Comparison of ENCODE assay signal across 9 mouse cellular contexts in the genomic region with DNA sequence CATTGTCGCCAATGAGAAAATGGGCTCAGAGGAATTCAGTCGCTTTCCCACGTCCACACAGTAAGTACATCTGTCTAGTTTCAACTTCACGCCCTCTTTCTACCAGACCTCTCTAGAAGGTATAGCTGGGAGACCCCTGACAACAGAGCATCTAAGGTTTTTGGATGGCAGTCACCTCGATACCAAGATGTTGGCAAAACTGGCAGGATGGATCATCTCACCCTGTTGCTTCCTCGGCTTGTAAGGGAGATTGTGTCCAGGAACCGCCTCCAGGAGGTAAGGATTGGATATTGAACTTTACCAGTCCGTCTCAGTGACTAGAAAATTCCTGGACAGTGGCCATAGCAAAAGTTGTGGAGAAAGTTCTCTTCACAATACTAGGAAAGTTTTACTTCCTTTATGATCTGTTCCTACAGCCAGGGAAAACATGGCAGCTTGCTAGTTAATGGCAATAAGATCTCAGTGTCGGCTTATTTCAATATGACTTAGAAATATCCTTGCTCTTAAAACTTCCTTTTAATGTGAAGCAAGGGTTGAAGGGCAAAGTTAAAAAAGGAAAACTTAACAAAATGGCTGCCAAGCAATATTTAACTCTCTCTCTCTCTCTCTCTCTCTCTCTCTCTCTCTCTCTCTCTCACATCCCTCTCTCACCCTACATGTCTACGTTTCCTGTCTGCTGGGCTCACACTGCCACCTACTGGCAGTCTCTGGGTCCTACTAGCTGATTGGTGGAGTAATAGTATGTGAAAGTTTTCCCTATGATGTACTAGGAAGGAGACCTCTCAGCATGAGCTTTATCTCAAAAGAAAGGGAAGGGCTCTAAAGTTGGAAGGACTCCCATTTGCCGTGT. TPM values are rescaled to one million over a fixed set of nuclear protein-coding genes. Genes with fewer than 3 reads are reported as not detected.
DNase-seq lines count a peak whose midpoint lies in the region; ATAC-seq lines count a peak whose summit lies in the region.
"Had no signal": no experiment of that assay in that cellular context is flagged by ENCODE, and none has a peak within 500 bp of the region (broad histone marks: within the 10 kb centered on the region; RNA-seq: fewer than 3 reads in every experiment).

No protein-coding gene starts in this region.

- WGBS in forebrain, embryonic 10.5 days = 69% methylated on average over 11 of the region's 11 CpGs
- 63% methylated on average over 11 of the region's 11 CpGs for WGBS in heart, embryonic 14.5 days
- 65% methylated on average over 11 of the region's 11 CpGs for WGBS in liver, embryonic 11.5 days
- 70% methylated on average over 11 of the region's 11 CpGs for WGBS in stomach, embryonic 14.5 days

- no peaks in the 10 kb centered on the region for H3K9me3 ChIP-seq in forebrain, embryonic 10.5 days
- no peaks in the 10 kb centered on the region for H3K9me3 ChIP-seq in heart, embryonic 14.5 days (ENCODE audit: control insufficient read depth, low read length)
- H3K9me3 ChIP-seq in liver, embryonic 11.5 days (ENCODE audit: control insufficient read depth, low read length) = no peaks in the 10 kb centered on the region
- H3K9me3 ChIP-seq in stomach, embryonic 14.5 days (ENCODE audit: control insufficient read depth, low read depth, low read length) = no peaks in the 10 kb centered on the region
- H3K9me3 ChIP-seq: embryonic facial prominence, embryonic 12.5 days had no signal

- H3K36me3 ChIP-seq in forebrain, embryonic 10.5 days (replicated peaks) = no peaks in the 10 kb centered on the region
- H3K36me3 ChIP-seq in heart, embryonic 14.5 days (ENCODE audit: control insufficient read depth, insufficient read depth, low read length) = no peaks in the 10 kb centered on the region
- H3K36me3 ChIP-seq in liver, embryonic 11.5 days (ENCODE audit: control insufficient read depth, insufficient read depth, low read length) = no peaks in the 10 kb centered on the region
- H3K36me3 ChIP-seq in stomach, embryonic 14.5 days (ENCODE audit: control insufficient read depth, insufficient read depth, low read length) = no peaks in the 10 kb centered on the region
- H3K36me3 ChIP-seq: embryonic facial prominence, embryonic 12.5 days had no signal

- H3K27me3 ChIP-seq in forebrain, embryonic 10.5 days (ENCODE audit: poor library complexity, severe bottlenecking) = no peaks in the 10 kb centered on the region
- no peaks in the 10 kb centered on the region for H3K27me3 ChIP-seq in heart, embryonic 14.5 days (ENCODE audit: control insufficient read depth, insufficient read depth, low read length)
- H3K27me3 ChIP-seq in liver, embryonic 11.5 days (replicated peaks; ENCODE audit: control insufficient read depth, insufficient read depth, low read length) = no peaks in the 10 kb centered on the region
- no peaks in the 10 kb centered on the region for H3K27me3 ChIP-seq in stomach, embryonic 14.5 days (ENCODE audit: control insufficient read depth, insufficient read depth, low read length)
- H3K27me3 ChIP-seq: embryonic facial prominence, embryonic 12.5 days had no signal

- no peak overlapping the region for H3K4me3 ChIP-seq in forebrain, embryonic 10.5 days
- H3K4me3 ChIP-seq in heart, embryonic 14.5 days (ENCODE audit: control insufficient read depth in 1 of 2, insufficient read depth in 1 of 2, low read depth in 1 of 2, low read length in 2 of 2) = no peak overlapping the region
- no peak overlapping the region for H3K4me3 ChIP-seq in liver, embryonic 11.5 days (ENCODE audit: low read depth, low read length)
- no peak overlapping the region for H3K4me3 ChIP-seq in stomach, embryonic 14.5 days (ENCODE audit: low read depth, low read length)

- H3K4me1 ChIP-seq in forebrain, embryonic 10.5 days = peaks cover 35% of the 10 kb centered on the region
- H3K4me1 ChIP-seq in heart, embryonic 14.5 days (ENCODE audit: control insufficient read depth in 2 of 2, insufficient read depth in 2 of 2, low read length in 2 of 2) = peaks cover 4 to 21% of the 10 kb centered on the region in 2 experiments; a peak in 3 of 4 replicates
- H3K4me1 ChIP-seq in liver, embryonic 11.5 days (replicated peaks; ENCODE audit: control insufficient read depth, insufficient read depth, low read length) = peaks cover 19% of the 10 kb centered on the region
- peaks cover 7% of the 10 kb centered on the region; the same call in 1 of the 2 replicates for H3K4me1 ChIP-seq in stomach, embryonic 14.5 days (ENCODE audit: control insufficient read depth, insufficient read depth, low read length)

- 0 out of 2 replicates have a peak overlapping the region, but pooled peaks have one; percentile 35 for H3K27ac ChIP-seq in forebrain, embryonic 10.5 days
- no peak overlapping the region for H3K27ac ChIP-seq in heart, embryonic 14.5 days (replicated peaks in 1 of 2; ENCODE audit: control insufficient read depth in 1 of 2, insufficient read depth in 1 of 2, low read depth in 2 of 2, low read length in 2 of 2)
- H3K27ac ChIP-seq in liver, embryonic 11.5 days (ENCODE audit: low read depth, low read length) = no peak overlapping the region; the same call in 1 of the 2 replicates
- no peak overlapping the region for H3K27ac ChIP-seq in stomach, embryonic 14.5 days (ENCODE audit: low read length)
- H3K27ac ChIP-seq: embryonic facial prominence, embryonic 12.5 days had no signal

- ATAC-seq in heart, embryonic 14.5 days (ENCODE audit: insufficient number of reproducible peaks, insufficient read depth, low FRiP score, low read depth) = peak; percentile 54; the same call in 1 of the 2 replicates
- ATAC-seq in liver, embryonic 11.5 days (replicated peaks; ENCODE audit: low FRiP score) = peak; percentile 53
- peak; percentile 66; the same call in 1 of the 2 replicates for ATAC-seq in stomach, embryonic 14.5 days (ENCODE audit: insufficient number of reproducible peaks, insufficient read depth, low FRiP score, low read depth)

- no peak overlapping the region for H3K9ac ChIP-seq in heart, embryonic 14.5 days (ENCODE audit: low read length)
- 0 out of 2 replicates have a peak overlapping the region, but pooled peaks have one; percentile 34 for H3K9ac ChIP-seq in liver, embryonic 11.5 days (ENCODE audit: low read depth, low read length)
- H3K9ac ChIP-seq in stomach, embryonic 14.5 days (replicated peaks; ENCODE audit: low read depth, low read length) = no peak overlapping the region
- H3K9ac ChIP-seq: embryonic facial prominence, embryonic 12.5 days had no signal

- peak; percentile 95 for DNase-seq in CD4-positive, CD25-positive, alpha-beta regulatory T cell, adult 2 months (ENCODE audit: low read depth, low spot score)
- DNase-seq in c-Kit-negative CD71-positive TER-119-positive erythroid progenitor cells, embryonic 14.5 days (ENCODE audit: low read depth, low spot score) = peak; percentile 80
- DNase-seq in forebrain, embryonic 10.5 days (ENCODE audit: extremely low spot score, low spot score) = peak; percentile 83
- DNase-seq in kidney, postnatal 10 days = peak; percentile 95
- DNase-seq in liver, embryonic 11.5 days (ENCODE audit: low spot score) = peak; percentile 76
- peak; percentile 95 for DNase-seq in naive thymus-derived CD4-positive, alpha-beta T cell, adult 2 months (ENCODE audit: low read depth)

- H3K4me2 ChIP-seq in heart, embryonic 14.5 days (ENCODE audit: low read length) = 0 out of 2 replicates have a peak overlapping the region, but pooled peaks have one; percentile 23
- peak overlapping the region; percentile 29 for H3K4me2 ChIP-seq in liver, embryonic 11.5 days
- 0 out of 2 replicates have a peak overlapping the region, but pooled peaks have one; percentile 1 for H3K4me2 ChIP-seq in stomach, embryonic 14.5 days (replicated peaks; ENCODE audit: low read depth, low read length)

RNA-seq across cellular contexts. Expression of a gene that starts 1.7 kb away (rescaled TPM):
- 202 and 207 TPM in 2 replicates for polyA plus RNA-seq in forebrain, embryonic 10.5 days (2016; fragmentation: Nextera tagmentation; extraction: Ambion mirVana)
- polyA plus RNA-seq in heart, embryonic 14.5 days (2014; fragmentation: Nextera tagmentation; extraction: Ambion mirVana) = 71.4 and 74.0 TPM in 2 replicates
- 146 and 170 TPM in 2 replicates for polyA plus RNA-seq in liver, embryonic 11.5 days (2014; fragmentation: Nextera tagmentation; extraction: Ambion mirVana)
- 154 and 170 TPM in 2 replicates for polyA plus RNA-seq in stomach, embryonic 14.5 days (2014; fragmentation: Nextera tagmentation; extraction: Ambion mirVana)

RNA-seq across cellular contexts. Expression of a gene that starts 7.1 kb away (rescaled TPM):
- polyA plus RNA-seq in forebrain, embryonic 10.5 days (2016; fragmentation: Nextera tagmentation; extraction: Ambion mirVana) = 0.15 and 0.21 TPM in 2 replicates
- polyA plus RNA-seq in heart, embryonic 14.5 days (2014; fragmentation: Nextera tagmentation; extraction: Ambion mirVana) = 0.24 TPM in 1 of 2 replicates, not detected in the other
- polyA plus RNA-seq in liver, embryonic 11.5 days (2014; fragmentation: Nextera tagmentation; extraction: Ambion mirVana) = 0.07 TPM in 1 of 2 replicates, not detected in the other
- 0.07 and 0.26 TPM in 2 replicates for polyA plus RNA-seq in stomach, embryonic 14.5 days (2014; fragmentation: Nextera tagmentation; extraction: Ambion mirVana)

RNA-seq across cellular contexts. Expression of a gene that starts 38.5 kb away (rescaled TPM):
- polyA plus RNA-seq in forebrain, embryonic 10.5 days (2016; fragmentation: Nextera tagmentation; extraction: Ambion mirVana) = 3.0 and 3.4 TPM in 2 replicates
- 2.6 and 2.9 TPM in 2 replicates for polyA plus RNA-seq in heart, embryonic 14.5 days (2014; fragmentation: Nextera tagmentation; extraction: Ambion mirVana)
- 0.88 and 1.5 TPM in 2 replicates for polyA plus RNA-seq in liver, embryonic 11.5 days (2014; fragmentation: Nextera tagmentation; extraction: Ambion mirVana)
- 2.4 and 3.2 TPM in 2 replicates for polyA plus RNA-seq in stomach, embryonic 14.5 days (2014; fragmentation: Nextera tagmentation; extraction: Ambion mirVana)

RNA-seq across cellular contexts. Expression of a gene that starts 53.4 kb away (rescaled TPM):
- polyA plus RNA-seq in forebrain, embryonic 10.5 days (2016; fragmentation: Nextera tagmentation; extraction: Ambion mirVana) = 3.7 and 4.2 TPM in 2 replicates
- 1.8 and 2.2 TPM in 2 replicates for polyA plus RNA-seq in heart, embryonic 14.5 days (2014; fragmentation: Nextera tagmentation; extraction: Ambion mirVana)
- 2.3 and 2.8 TPM in 2 replicates for polyA plus RNA-seq in liver, embryonic 11.5 days (2014; fragmentation: Nextera tagmentation; extraction: Ambion mirVana)
- polyA plus RNA-seq in stomach, embryonic 14.5 days (2014; fragmentation: Nextera tagmentation; extraction: Ambion mirVana) = 2.7 and 2.8 TPM in 2 replicates

RNA-seq across cellular contexts. Expression of a gene that starts 55.0 kb away (rescaled TPM):
- 0.96 and 1.4 TPM in 2 replicates for polyA plus RNA-seq in forebrain, embryonic 10.5 days (2016; fragmentation: Nextera tagmentation; extraction: Ambion mirVana)
- 0.59 and 0.73 TPM in 2 replicates for polyA plus RNA-seq in heart, embryonic 14.5 days (2014; fragmentation: Nextera tagmentation; extraction: Ambion mirVana)
- polyA plus RNA-seq in liver, embryonic 11.5 days (2014; fragmentation: Nextera tagmentation; extraction: Ambion mirVana) = 4.2 and 5.4 TPM in 2 replicates
- polyA plus RNA-seq in stomach, embryonic 14.5 days (2014; fragmentation: Nextera tagmentation; extraction: Ambion mirVana) = 0.51 and 1.2 TPM in 2 replicates
